Mouse (Mus musculus) limb, embryonic 14.5 days (tissue): ENCODE results near the gene Btbd3. TPM values are rescaled to one million over a fixed set of nuclear protein-coding genes. Genes with fewer than 3 reads are reported as not detected.

Experiments used
- ATAC-seq: fragments of 200-750 bp; cut with Nextera tagmentation; 2 replicates; pipeline ENCODE4 v1.8.0; 2017; ENCODE audit warnings: low read depth, moderate number of reproducible peaks, moderate TSS enrichment; ENCODE audit not compliant: low FRiP score
- DNase-seq: peaks from one replicate; pipeline ENCODE4 v3.0.0-alpha.2; 2015; ENCODE audit warnings: low spot score
- H3K27ac ChIP-seq: fragments of 300-500 bp; sonication (generic); replicated peaks from 2 replicates; pipeline ENCODE4 v1.5.1; 2014; ENCODE audit warnings: low read depth, mild to moderate bottlenecking, low read length, moderate library complexity, mixed read lengths
- H3K27me3 ChIP-seq: fragments of 300-500 bp; sonication (generic); 2 replicates; pipeline ENCODE4 v1.6.1; 2014; ENCODE audit warnings: low read length, mixed read lengths; ENCODE audit not compliant: control insufficient read depth, insufficient read depth
- H3K36me3 ChIP-seq: fragments of 300-500 bp; sonication (generic); 2 replicates; pipeline ENCODE4 v1.6.1; 2014; ENCODE audit warnings: mild to moderate bottlenecking, low read length, moderate library complexity, mixed read lengths; ENCODE audit not compliant: control insufficient read depth, insufficient read depth
- H3K4me1 ChIP-seq: fragments of 300-500 bp; sonication (generic); 2 replicates; pipeline ENCODE4 v1.6.1; 2014; ENCODE audit warnings: antibody characterized with exemption, low read length, mixed read lengths; ENCODE audit not compliant: control insufficient read depth, insufficient read depth
- H3K4me2 ChIP-seq: fragments of 300-500 bp; sonication (generic); replicated peaks from 2 replicates; pipeline ENCODE4 v1.6.1; 2014; ENCODE audit warnings: low read depth, mild to moderate bottlenecking, low read length, moderate library complexity; ENCODE audit not compliant: severe bottlenecking
- H3K4me3 ChIP-seq: fragments of 300-500 bp; sonication (generic); replicated peaks from 2 replicates; pipeline ENCODE4 v1.5.1; 2014; ENCODE audit warnings: low read length
- H3K9ac ChIP-seq: fragments of 300-500 bp; sonication (generic); 2 replicates; pipeline ENCODE4 v1.6.1; 2014; ENCODE audit warnings: mild to moderate bottlenecking, low read depth, low read length, moderate library complexity; ENCODE audit not compliant: severe bottlenecking
- H3K9me3 ChIP-seq: fragments of 300-500 bp; sonication (generic); 2 replicates; pipeline ENCODE4 v1.6.1; 2016; ENCODE audit warnings: low read length; ENCODE audit not compliant: control insufficient read depth
- POLR2A ChIP-seq: fragments of 200-500 bp; IDR thresholded peaks from 2 replicates; pipeline ENCODE4 v1.8.0; 2012; ENCODE audit warnings: inconsistent platforms, mild to moderate bottlenecking, moderate library complexity, borderline replicate concordance; ENCODE audit not compliant: insufficient read depth, insufficient read length; ENCODE audit errors: extremely low read depth
- WGBS: fragments of 180-500 bp; shearing (Covaris S2); extraction: QIAGEN DNeasy Blood & Tissue Kit; methylation state at CpG from one replicate; pipeline ENCODE4 v1.1.7; 2014; 5-methylcytosine and 5-hydroxymethylcytosine counted together
- polyA plus RNA-seq, 2 experiments: library from polyadenylated mRNA; depleted of rRNA in 1 of 2; stranded (reverse) in 1 of 2; unstranded in 1 of 2; fragments of >200 nt; fragmentation: Nextera tagmentation in 1 of 2; extraction: Ambion mirVana in 1 of 2; gene quantifications; 2 replicates each; pipeline versions ENCODE4 v1.2.1 to v1.2.3; 2012 to 2014

The Btbd3 gene
- polyA plus RNA-seq, 2 experiments: 33.8 to 39.0 TPM

GRCm38 (mm10) chr2:138531160-138531967 lies 275.0 kb downstream of the Btbd3 start:
- ATAC-seq: no peak
- Histone ChIP-seq H3K4me2 (no peak overlapping the region), H3K4me3 (no peak overlapping the region), H3K9me3 (no peaks in the 10 kb centered on the region), H3K36me3 (no peaks in the 10 kb centered on the region), H3K27ac (no peak overlapping the region), H3K4me1 (no peaks in the 10 kb centered on the region), H3K27me3 (no peaks in the 10 kb centered on the region), H3K9ac (no peak overlapping the region)
- WGBS: 41% methylated on average over 5 of the region's 5 CpGs
- no peak for TF ChIP-seq POLR2A
- DNase-seq: no peak

- DNase-seq: peak; percentile 5
- no peak overlapping the region for H3K27ac ChIP-seq
- no peak for TF ChIP-seq POLR2A
- H3K9me3 ChIP-seq: no peaks in the 10 kb centered on the region
- 24% methylated on average over 4 of the region's 4 CpGs for WGBS
- no peaks in the 10 kb centered on the region for H3K36me3 ChIP-seq
- no peak overlapping the region for H3K4me3 ChIP-seq
- no peaks in the 10 kb centered on the region for H3K4me1 ChIP-seq
- H3K4me2 ChIP-seq: no peak overlapping the region
- no peaks in the 10 kb centered on the region for H3K27me3 ChIP-seq
- no peak overlapping the region for H3K9ac ChIP-seq
- no peak for ATAC-seq
Measured at GRCm38 (mm10) chr2:138531992-138532391, 275.6 kb downstream of the Btbd3 start.

GRCm38 (mm10) chr2:138539655-138540054 lies 283.3 kb downstream of the Btbd3 start:
- no peak for ATAC-seq

GRCm38 (mm10) chr2:138548990-138549389 lies 292.6 kb downstream of the Btbd3 start:
- no peak for DNase-seq
- WGBS: 77% methylated on average over 2 of the region's 2 CpGs

More at GRCm38 (mm10) chr2:138539655-138540054, 283.3 kb downstream of the Btbd3 start:
- Histone ChIP-seq H3K9me3 (no peaks in the 10 kb centered on the region), H3K4me2 (no peak overlapping the region), H3K36me3 (no peaks in the 10 kb centered on the region), H3K27me3 (no peaks in the 10 kb centered on the region), H3K27ac (no peak overlapping the region), H3K4me1 (no peaks in the 10 kb centered on the region), H3K9ac (no peak overlapping the region), H3K4me3 (no peak overlapping the region)
- no peak for TF ChIP-seq POLR2A
- DNase-seq: no peak
- WGBS: 86% methylated on average over 3 of the region's 3 CpGs

GRCm38 (mm10) chr2:138551516-138551915 lies 295.2 kb downstream of the Btbd3 start:
- no peaks in the 10 kb centered on the region for H3K27me3 ChIP-seq
- H3K27ac ChIP-seq: no peak overlapping the region
- no peak overlapping the region for H3K4me2 ChIP-seq
- 69% methylated on average over 5 of the region's 5 CpGs for WGBS
- no peak for TF ChIP-seq POLR2A
- peak; percentile 34 for ATAC-seq
- no peaks in the 10 kb centered on the region for H3K9me3 ChIP-seq
- no peak overlapping the region for H3K4me3 ChIP-seq
- DNase-seq: peak; percentile 43
- H3K36me3 ChIP-seq: no peaks in the 10 kb centered on the region
- no peaks in the 10 kb centered on the region for H3K4me1 ChIP-seq
- no peak overlapping the region for H3K9ac ChIP-seq

More at GRCm38 (mm10) chr2:138548990-138549389, 292.6 kb downstream of the Btbd3 start:
- H3K9ac ChIP-seq: no peak overlapping the region
- H3K27ac ChIP-seq: no peak overlapping the region
- ATAC-seq: no peak
- no peak for TF ChIP-seq POLR2A
- no peaks in the 10 kb centered on the region for H3K27me3 ChIP-seq
- no peaks in the 10 kb centered on the region for H3K9me3 ChIP-seq
- H3K4me3 ChIP-seq: no peak overlapping the region
- H3K36me3 ChIP-seq: no peaks in the 10 kb centered on the region
- no peaks in the 10 kb centered on the region for H3K4me1 ChIP-seq
- no peak overlapping the region for H3K4me2 ChIP-seq
